Mouse (Mus musculus): ENCODE results near the gene Vmn1r221.
"Not testable (repeated sequence)": the region's sequence is repeated elsewhere in the genome, so short reads cannot be mapped to it uniquely, and the experiment has no call there.

GRCm38 (mm10) chr13:23246834-23247233 is 32.9 kb downstream of the Vmn1r221 start, which contains the start of gene Vmn1r223:
- not testable (repeated sequence) for TF ChIP-seq CTCF (IDR thresholded peaks at IDR 0.05; ENCODE audit: control insufficient read depth, insufficient read depth, insufficient replicate concordance, low read depth, low read length); POLR2A (IDR thresholded peaks at IDR 0.05; ENCODE audit: control insufficient read depth, low read depth, low read length)

All from testis, adult 2 months (tissue).